Mouse (Mus musculus): ENCODE results near the gene Tulp4.

Tulp4 gene

DNA sequence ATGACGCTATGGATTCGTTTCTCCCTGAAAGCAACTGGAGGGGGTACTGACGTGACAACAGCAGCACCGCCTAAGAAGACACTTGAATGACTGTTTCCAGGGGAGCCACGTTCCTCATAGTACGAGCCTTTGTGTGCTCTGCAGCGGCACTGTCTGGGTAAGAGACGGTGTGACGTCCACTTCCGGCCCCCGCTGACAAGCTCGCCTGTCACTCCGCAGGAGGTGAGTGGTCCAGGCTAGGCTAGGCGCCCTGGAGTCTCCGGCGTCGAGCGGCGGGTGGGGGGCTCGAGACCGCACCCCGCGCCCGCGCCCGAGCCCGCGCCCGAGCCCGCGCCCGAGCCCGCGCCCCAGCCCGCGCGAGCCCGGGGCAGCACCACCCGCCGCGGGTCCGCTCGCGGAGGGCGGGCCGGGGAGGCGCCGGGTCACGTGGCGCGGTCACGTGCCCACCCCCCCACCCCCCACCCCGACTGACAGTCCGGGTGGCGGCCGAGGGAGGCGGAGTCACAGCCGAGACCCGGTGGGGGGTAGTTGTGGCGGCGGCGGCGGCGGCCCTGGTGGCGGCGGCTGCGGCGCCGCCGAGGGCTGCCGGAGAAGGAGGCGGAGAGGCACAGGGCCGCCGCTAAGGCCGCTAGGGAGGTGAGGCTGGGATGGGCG lies at the start of gene Tulp4:
Tulp4 (plus strand) TSS at position 77 of the 654 bp plus-strand sequence.
- DNase-seq (ENCODE audit: extremely low read depth, low read depth, low spot score) = no peak

DNA sequence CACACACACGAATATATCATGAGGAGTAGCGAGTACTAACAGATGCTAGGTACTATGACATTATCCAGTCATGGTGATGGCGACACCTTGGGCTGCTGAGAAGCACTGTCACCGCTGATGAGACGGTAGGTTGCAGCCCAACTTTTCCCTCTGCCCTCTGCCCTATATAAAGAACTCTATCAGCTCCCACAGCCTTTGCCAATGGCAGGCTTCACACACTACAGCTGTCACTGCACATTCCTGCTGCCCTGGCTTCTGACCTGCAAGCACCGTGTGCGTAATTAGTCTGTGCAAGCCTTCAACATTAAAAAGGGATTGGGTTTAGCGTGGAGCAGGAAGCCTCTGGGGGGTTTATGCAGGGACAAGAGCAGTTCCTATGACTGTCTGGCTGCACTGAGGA lies 43.4 kb upstream of the Tulp4 start:
- no peak for DNase-seq (ENCODE audit: extremely low read depth, low read depth, low spot score)

DNA sequence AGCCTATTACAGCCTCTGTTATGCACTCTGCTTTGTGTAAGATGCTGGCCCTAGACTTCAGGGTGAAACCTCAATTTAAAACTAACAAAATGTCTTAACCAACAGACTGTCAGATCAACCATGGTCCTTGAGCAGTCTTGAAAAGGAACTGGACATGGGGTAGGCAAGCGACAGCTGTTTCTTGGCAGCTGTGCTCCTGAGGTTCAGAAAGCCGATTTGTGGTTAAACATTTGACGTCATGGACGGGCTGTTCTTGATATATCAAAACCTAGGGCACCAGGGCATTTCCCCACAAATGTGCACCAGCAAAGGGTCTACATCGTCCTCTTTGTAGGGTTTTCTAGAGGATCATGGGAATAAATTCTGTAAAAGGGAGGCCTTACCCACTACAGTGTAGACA lies 42.7 kb upstream of the Tulp4 start:
- DNase-seq (ENCODE audit: extremely low read depth, low read depth, low spot score) = no peak

DNA sequence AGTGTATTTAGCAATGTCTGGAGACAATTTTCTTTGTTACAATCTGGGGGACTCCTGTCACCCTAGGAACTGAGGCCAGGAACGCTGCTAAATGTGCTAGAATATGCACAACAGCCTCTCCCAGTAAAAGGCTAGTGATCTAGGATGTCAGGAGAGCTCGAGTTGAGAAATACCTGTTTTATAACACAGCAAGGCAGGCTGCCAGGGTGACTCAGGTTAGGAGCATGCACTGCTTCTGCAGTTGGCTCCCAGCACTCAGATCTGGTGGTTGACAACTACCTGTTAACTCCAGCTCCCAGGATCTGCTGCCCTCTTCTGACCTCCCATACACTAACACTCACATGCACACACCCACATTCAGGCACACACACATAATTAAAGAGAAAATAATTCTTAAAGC lies 40.2 kb upstream of the Tulp4 start:
- DNase-seq (ENCODE audit: extremely low read depth, low read depth, low spot score) = peak; percentile 28

DNA sequence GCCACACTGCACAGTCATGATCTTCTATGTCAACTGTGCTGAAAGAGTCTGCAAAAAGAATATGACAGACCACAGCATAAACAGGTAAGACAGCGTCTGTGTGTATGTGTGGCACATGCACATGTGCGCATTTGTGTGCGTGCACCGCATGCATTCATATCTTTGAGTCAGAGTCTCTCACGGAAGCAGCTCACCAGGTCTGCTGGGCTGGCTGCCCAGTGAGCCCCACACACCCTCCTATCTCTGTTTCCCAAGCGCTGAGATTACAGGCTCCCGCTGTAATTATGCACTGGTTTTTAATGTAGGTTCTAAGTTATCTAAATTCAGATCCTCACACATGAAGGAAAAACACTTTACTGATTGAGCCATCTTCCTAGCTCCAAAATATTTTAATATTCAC lies 38.6 kb upstream of the Tulp4 start:
- no peak for DNase-seq (ENCODE audit: extremely low read depth, low read depth, low spot score)

DNA sequence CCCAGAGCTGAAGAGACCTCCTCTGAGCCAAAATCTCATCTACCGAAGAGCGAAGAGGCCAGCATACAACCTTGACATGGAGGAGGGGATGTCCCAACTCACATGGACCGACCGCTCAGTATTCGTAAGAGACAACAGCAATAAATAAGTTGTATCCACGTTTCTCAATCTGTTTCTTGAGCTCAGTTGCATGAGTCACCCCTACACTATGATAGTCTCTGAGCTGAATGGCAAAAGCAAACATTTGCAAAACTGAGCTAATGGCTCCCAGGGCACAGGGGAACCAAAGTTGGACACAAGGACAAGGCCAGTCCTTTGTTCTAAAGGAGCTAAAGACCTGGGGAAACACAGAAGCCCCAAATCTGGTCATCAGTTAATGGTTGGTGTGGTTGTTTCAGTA lies 36.4 kb upstream of the Tulp4 start:
- no peak for DNase-seq (ENCODE audit: extremely low read depth, low read depth, low spot score)

DNA sequence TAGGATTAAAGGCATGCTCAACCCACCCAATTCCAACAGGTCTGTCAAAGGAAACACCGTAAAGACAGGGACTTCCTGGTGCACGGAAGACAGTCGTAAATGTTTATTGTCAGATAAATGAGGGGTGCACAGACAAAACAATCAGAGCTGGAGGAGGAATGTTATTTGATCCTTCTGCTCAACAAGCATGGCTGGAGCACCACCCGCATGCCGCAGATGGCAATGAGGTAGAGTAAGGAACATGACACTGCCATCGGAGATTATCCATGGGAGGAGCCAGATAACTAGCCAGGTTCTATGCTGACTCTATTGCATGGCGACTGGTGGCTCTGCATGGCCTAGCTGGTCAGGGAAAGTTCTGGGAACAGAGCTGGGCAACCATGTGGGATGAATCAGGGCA lies 32.8 kb upstream of the Tulp4 start:
- DNase-seq (ENCODE audit: extremely low read depth, low read depth, low spot score) = no peak

DNA sequence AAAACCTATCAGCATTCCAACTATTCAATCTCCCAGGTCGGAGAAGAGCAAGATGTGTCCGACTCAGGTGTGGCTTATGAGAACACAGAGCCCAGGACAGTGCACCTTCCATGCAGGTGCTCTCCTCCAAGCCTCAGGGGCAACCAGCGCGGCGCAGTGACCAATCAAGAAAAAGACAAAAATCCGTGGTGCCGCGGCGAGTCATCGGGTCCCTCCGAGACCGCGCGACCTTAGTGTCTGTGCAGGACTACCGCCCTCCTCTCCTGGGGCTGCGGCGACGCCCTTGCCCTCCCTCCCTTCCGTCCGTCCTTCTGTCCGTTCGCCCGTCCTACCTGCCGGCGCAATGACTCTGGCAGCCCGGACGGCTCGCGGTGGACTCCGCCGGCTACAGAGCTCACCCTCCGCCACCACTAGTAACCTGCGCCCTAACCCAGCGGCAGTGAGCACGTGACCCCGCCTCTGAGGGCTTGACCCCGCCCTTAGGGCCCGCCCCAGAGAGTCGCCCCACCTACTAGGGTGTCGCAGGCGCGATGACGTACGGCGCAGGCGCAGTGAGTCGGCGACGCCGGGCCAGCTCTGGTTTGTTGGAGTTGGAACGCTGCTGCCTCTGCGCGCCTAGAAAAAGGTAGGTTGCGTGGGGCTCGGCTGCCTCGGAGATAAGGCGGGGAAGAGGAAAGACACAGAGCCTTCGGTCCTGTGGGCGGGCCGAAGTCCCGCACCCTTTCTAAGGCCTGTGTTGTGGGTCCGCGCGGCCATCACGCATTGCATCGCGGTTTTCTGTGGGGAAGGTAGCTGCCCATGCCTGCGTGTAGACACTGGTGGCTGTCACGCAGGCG lies 26.7 kb upstream of the Tulp4 start, which contains the start of the genes Serac1 and Gtf2h5:
Serac1 (minus strand) TSS at position 455 of the 836 bp plus-strand sequence.
Gtf2h5 (plus strand) TSS at position 500 of the 836 bp plus-strand sequence.
- peak; percentile 42 for DNase-seq (ENCODE audit: extremely low read depth, low read depth, low spot score)

DNA sequence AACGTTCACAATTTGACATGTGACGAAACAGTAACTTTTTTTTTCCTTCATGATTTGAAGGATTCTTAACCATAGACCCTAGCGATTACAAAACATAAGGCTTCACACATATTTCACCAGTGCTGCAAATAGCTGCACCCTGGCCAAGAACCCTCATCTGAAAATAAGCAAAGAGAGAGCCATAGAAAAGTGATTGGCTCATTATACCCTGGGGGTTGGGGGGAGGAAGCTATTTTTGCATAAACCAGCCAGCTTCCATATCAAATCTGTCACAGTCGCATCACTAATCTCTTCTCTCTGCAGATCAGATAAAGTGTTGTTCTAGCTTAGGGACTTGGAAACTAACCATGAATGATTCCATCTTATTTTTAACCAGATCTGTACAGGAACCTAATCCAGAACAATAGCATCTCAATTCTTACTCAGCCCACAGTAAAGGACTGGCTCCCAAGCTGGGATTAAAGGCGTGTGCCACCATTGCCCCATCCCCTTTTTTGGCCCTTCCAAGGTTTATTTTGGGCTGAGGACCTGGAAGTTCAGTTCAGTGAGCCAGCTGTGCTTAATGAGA lies 22.8 kb upstream of the Tulp4 start:
- peak; percentile 80 for DNase-seq (ENCODE audit: extremely low read depth, low read depth, low spot score)

DNA sequence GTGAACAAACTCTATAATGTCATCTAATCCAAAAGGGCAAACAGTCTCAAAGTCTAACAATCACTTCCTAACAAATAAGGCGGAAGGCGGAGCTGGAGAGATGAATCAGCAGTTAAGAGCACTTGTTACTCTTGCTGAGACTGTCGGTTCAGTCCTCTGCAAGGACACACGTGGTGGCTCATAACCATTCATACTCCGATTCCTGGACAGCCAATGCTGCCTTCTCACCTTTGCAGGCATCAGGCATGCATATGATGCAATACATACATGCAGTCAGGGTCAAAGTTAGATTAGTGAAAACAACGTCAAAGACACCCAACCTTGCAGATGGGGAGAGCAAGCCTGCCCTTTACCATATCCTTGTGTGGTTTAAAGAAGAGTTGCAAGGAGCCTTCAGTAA lies 14.6 kb upstream of the Tulp4 start:
- DNase-seq (ENCODE audit: extremely low read depth, low read depth, low spot score) = no peak

DNA sequence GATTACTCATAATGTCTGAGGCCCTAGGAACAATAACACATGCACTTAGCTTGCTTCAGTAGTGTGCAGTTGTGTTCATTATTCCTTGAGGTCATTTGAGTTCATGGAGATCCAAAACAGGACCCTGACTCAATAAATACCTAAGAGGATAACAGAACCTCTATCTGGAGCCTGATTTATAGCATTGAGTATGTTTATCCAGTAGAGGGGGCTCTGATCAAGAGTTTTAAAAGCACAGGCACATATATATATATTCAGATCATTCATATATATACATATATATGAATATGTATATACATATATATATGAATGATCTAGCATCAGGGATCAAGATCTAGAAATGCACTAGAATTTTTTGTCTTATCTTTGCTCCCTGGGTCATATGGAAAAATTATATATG lies 10.7 kb upstream of the Tulp4 start:
- no peak for DNase-seq (ENCODE audit: extremely low read depth, low read depth, low spot score)

DNA sequence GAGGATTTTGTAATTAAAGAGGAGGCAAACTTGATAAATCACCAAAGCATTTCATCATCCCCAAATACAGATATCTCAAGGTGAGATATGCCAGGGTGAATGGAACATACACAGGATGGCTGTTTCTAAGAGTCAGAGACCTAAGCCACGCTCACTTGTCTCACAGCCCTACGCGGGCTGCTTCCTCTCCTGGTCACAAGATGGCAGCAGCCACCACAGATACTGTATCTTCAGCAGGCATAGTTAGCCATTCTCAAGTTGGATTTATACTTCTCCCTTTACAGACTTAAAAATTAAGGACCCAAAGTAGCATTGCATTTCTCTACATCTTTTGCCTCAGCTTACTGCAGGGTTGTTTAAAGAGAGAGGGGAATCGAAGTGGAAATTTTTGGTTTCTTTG lies 8.4 kb upstream of the Tulp4 start:
- no peak for DNase-seq (ENCODE audit: extremely low read depth, low read depth, low spot score)

DNA sequence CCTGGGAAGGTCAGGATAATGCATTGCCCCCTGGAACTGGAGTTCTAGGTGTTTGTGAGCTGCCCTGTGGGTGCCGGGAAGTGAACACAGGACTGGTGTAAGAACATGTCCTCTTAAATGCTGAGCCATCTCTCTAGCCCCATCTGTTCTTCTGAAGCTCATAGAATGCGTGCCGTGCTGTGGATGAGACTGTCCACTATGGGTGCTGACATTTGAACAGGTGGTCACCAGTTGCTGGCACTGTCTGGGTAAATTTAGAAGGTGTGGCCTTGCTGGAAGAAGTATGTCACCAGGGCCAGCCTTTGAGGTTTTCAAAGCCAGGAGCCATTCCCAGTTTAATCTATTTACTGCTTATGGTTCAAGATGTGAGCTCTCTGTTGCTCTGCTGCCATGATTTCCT lies 4.0 kb upstream of the Tulp4 start:
- DNase-seq (ENCODE audit: extremely low read depth, low read depth, low spot score) = no peak

DNA sequence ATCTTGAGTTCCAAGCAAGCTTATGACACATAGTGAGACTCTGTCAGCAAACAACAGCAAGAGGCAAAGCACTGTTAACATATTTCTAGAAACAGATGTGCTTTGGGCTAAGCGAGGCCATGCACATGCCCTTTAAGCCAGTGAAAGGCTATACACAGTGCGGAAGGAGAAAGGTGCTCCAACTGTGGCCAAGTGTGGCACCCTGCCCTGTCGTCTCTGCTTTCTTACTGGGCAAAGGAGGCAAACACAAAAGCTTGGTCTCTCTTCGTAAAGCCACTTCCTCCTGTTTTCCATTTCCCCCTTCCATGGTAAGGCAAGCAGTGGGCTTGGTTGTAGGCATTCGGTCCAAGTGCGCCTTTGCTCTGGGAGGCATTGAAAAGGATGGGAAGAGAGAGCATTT lies 2.7 kb upstream of the Tulp4 start:
- no peak for DNase-seq (ENCODE audit: extremely low read depth, low read depth, low spot score)

DNA sequence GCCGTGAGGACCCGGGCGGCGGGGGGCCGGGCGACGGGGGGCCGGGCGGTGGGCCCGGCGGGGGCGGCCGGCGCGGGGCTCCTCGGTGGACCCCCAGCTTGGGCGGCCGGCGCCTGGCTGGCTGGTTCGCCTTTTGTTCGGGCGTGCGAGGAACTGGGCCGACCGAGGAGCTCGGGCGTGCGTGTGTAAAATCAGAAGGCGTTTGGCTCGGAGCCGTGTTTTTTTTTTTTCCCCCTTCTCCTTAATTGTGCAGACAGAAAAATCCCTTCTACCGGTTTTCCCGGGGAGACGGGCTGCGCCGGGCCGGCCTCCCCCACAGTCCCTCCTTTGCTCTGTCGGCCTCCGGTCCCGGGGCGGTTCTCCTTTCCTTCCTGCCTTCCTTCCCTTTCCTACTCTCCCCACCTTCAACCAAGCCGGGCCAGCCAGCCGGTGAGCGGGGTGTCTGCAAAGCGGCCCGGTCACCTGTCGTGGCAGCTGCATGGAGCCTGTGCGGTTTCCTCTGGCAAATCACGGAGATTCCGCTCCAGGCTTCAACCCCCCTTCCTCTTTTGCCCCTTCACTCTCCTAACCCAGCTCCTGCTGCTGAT lies 871 bp downstream of the Tulp4 start:
- no peak for DNase-seq (ENCODE audit: extremely low read depth, low read depth, low spot score)

DNA sequence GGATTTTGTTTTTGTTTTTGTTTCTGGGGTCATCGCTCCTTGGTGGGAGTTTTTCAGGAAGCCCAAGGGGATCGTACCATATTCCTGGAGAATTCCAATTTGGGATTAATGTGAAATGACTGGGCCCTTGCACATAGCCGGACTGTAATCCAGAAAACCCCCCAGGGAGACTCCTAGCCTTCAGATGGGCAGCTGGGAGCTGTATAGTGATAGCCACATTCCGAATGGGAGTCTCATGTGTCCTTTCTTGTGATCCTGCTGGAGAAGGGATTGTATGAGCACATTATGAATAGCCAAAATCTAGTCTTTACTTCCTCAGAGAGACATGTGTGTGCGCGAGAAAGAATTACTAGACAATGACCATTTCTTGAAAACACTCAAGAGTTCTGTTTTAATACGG lies 1.9 kb downstream of the Tulp4 start:
- DNase-seq (ENCODE audit: extremely low read depth, low read depth, low spot score) = no peak

DNA sequence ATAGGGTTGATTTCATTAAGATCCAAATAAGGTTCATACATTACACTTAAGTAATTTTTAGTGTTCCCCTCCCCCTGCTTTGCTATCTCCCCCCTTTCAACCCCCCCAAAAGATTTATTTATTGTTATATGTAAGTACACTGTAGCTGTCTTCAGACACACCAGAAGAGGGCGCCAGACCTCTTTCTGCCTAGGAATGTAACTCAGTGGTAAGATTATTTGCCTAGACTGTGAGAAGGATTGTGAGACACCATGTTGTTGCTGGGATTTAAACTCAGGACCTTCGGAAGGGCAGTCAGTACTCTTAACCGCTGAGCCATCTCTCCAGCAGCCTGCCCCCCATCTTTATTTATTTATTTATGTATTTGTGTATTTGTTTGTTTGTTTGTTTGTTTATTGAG lies 4.7 kb downstream of the Tulp4 start:
- no peak for DNase-seq (ENCODE audit: extremely low read depth, low read depth, low spot score)

DNA sequence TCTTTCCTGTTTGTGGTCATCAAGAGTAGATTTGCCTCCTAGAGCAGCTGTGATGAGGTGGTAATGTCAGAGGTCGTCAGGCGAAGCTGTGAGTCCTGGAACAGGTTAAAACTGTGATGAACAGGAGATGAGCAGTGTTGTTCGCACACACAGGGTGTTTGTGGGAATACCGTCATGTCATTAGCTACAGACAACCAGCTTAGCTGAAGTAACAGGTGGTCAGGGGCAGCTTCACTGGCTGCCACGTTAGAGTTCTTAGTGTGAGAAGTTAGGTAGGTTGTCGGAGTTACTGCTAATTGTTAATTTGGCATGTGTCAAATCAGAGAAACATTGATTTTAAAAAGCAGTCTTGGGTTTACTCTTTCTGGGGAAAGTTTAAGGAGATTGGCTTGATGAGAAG lies 7.4 kb downstream of the Tulp4 start:
- DNase-seq (ENCODE audit: extremely low read depth, low read depth, low spot score) = no peak

DNA sequence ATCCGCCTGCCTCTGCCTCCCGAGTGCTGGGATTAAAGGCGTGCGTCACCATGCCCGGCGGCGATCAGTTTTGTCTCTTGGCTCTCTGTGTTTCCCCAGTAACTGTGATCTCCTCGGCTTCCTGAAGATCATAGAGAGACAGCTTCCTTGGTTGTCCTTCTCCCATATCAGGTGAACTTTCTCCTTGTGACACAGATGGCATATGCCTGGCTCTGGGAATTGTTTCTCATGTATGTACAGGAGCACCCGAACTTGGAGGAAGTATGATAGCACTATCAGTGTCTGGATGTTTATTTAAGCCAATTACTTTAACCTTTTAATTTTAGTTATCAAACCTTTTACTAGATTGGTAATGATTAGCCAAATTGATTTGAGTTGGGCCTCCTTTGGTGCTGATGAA lies 8.8 kb downstream of the Tulp4 start:
- DNase-seq (ENCODE audit: extremely low read depth, low read depth, low spot score) = no peak

DNA sequence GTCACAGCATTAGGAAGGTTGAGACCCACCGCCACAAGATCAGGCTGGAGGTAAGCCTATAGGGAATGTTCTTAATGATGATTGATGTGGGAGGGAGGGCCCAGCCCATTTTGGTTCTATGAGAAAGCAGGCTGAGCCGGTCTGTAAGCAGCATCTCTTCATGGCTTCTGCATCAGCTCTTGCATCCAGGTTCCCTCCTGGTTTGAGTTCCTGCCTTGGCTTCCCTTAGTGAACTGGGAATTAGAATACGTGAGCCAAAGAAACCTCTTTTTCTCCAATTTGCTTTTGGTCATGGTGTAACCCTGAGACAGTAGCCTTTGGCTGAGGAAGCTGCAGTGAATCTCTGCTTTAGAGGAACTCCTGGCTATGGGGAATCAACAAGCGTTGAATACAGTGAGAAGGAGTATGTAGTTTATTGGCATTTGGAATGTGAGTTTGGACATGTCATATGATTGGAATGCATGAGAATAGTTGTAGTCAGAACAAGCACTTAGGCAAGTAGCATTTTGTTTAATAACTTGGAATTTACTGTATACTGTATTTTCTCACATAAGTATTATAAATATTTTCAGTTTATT lies 11.0 kb downstream of the Tulp4 start:
- DNase-seq (ENCODE audit: extremely low read depth, low read depth, low spot score) = no peak

DNA sequence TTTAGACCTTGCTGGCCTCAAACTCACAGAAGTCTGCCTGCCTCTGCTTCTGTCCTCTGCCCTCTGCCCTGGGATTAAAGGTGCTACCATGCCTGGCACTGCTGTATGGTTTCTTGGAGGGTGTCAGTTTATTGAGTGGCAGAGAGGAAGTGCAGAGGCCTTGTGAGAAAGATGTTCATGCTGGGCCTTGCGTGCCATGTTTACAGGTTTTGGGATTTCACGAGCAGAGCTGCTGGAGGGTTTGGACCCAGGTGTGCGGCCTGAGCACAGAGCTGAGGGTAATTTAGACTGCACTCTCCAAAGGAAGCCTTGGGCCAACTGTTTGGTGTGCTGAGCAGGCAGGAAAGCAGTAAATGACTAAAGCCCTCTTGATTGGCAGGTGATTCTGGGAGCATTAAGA lies 11.7 kb downstream of the Tulp4 start:
- no peak for DNase-seq (ENCODE audit: extremely low read depth, low read depth, low spot score)
